Mouse (Mus musculus): ENCODE measurements around the gene Wfikkn2. TPM values are rescaled to one million over a fixed set of nuclear protein-coding genes. Genes with fewer than 3 reads are reported as not detected.
A peak's percentile ranks its signal among the peaks of the same experiment; 100 is the strongest.

Wfikkn2 gene
- total RNA-seq, 1 experiment from 2014 or later: 0.39 TPM

DNA sequence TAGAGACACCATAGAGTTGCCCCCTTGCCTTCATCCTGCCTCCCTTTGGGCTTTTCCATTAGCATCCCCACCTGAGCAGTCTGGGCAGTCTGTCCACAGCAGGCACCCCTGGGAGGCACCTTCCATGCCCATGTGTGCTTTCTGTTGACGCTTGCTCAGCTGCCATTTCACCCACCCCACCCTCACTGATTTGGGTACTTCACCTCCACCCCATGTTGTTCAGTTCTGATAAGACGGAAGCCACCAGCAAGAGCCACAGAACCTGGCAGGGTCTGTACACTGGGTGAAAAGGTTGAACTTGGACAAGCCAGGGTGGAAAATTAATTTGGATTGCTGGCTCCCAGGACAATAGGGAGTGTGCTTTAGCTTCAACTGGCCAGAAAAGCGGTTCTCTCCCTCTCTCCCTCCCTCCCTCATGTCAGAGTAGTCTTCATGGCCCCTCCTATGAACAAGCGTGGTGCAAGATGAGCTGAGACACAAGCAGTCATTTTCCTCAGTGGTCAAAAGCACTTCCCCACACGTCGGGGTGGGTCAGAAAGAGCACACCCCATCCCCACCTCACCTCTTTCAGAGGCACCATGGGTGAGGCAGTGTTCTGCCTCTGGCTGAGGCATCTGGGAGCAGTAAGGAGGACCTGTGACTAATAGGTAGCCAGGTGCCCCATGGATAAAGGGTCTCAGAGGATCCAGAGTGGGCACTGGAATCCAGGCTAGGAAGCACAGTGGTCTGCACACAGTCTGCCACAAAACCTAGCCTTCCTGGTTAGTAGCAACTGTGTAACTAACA, 16.0 kb upstream of the Wfikkn2 start:
- DNase-seq: no peak

- DNase-seq: no peak
These were observed 14.0 kb upstream of the Wfikkn2 start for GRCm38 (mm10) chr11:94259814-94260213.

DNA sequence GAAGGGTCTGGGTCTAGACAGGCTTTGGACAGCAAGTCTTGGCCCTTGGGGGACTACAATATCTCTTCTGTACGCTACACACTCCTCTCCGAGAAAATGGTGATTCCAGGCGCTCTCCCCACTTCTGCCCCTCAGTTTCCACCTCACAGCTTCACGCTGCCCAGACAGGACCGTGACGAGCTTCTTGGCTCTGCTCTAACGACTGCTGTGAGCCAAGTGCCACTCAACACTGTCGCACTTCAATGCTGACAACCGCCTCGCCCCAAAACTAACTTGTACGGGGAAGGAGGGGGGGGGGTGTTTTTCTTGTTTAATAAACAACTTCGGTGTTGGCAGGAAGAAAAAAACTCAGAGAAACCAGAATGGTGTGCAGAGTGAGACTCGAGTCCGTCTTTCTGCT, 12.2 kb upstream of the Wfikkn2 start:
- DNase-seq: no peak

GRCm38 (mm10) chr11:94255733-94256132, 9.9 kb upstream of the Wfikkn2 start:
- DNase-seq: no peak

DNA sequence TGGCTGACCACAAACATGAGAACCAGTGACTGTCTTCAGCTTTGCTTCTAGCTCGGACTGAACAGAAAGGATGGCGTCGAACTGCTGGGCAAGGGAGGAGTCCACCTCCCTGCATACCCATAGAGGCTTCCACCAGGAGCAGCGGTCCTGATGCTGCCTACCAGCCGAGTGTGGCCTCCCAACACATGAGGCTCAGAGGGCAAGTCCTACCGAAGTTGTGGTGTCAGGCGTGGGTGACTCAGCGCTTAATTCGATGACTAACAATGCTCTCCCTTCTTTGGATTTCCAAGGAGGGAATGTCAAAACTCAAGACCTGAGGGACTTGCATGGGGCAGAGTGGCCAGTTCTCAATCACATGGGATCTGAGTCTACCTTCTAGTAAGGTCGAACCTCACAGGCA, 7.9 kb upstream of the Wfikkn2 start:
- DNase-seq: no peak

- no peak for DNase-seq
These were observed 7.4 kb upstream of the Wfikkn2 start for GRCm38 (mm10) chr11:94253156-94253555.

GRCm38 (mm10) chr11:94246789-94247061, 920 bp upstream of the Wfikkn2 start:
- DNase-seq: no peak

- DNase-seq: no peak
These were observed 1.4 kb downstream of the Wfikkn2 start for GRCm38 (mm10) chr11:94244385-94244784.

DNA sequence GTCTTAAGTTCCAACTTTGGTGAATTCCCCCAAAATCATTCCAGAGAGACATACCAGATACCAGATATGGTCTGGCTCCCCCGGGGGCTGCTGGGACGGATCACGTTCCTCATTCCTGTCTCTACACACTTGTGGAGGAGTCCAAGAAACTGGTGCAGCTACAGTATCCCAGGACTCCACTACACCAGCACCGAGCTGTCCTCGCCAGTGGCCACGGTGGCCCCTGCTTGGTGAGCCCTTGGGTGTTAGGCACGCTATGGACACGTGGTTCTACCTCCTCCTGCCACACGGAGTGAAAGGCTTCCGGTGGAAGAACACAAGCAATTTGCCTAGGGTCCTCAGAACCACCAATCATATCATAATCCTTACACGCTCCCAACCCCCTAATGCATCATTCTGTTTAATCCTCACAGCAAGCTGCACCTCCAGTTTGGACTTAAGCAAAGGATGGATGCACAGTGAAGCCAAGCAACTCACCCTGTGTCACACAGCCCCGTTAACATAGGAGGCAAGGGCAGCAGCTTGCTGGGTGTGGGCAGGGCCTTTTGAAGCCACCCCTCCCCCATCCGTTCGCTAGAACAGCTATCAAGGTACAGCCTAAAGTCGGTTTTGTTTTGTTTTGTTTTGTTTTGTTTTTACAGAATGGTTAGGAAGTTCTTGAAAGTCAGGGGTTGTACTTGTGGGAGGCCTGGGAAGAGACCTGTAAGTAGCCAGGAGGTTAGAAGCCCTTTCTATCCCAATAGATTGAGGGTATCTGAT, 2.2 kb downstream of the Wfikkn2 start:
- no peak for DNase-seq

DNA sequence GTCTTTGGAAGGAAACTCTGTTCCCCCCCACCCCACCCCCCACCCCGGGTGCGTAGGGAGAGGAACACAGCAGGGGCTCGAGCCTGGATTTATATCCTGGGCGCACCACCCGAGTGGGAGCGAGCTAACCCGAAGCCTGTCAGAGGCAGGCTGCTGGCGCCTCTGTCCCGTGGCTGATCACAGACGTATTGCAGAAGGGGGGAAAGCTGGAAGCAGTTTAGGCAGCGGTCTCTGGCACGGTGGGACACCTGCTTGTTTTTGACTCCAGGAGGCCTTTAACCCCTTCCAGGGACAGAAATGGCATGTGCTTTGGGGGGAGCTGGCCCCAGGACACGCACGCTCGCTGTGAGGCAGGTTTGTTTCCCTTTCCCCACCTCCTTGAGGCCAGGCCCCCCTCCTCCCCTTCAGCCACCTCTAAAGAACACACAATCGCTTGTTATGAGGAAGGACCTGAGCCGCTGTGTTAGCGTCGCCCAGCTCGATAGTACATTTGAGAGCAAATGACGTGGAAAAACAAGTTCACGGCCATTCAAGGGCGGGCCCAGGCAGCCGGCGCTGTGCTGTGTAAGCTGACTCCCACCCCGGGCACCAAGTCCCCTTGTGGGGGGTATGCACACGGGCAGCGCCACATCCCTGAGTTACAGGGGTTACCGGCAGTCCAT, 2.9 kb downstream of the Wfikkn2 start:
- no peak for DNase-seq

- DNase-seq: no peak
These were observed 6.1 kb downstream of the Wfikkn2 start for GRCm38 (mm10) chr11:94239706-94240105.

GRCm38 (mm10) chr11:94238786-94239185, 7.0 kb downstream of the Wfikkn2 start:
- no peak for DNase-seq

- DNase-seq: peak; percentile 53
These were observed 9.7 kb downstream of the Wfikkn2 start for GRCm38 (mm10) chr11:94236074-94236473.

- no peak for DNase-seq
These were observed 10.9 kb downstream of the Wfikkn2 start for GRCm38 (mm10) chr11:94234857-94235256.

- DNase-seq: no peak
These were observed 11.4 kb downstream of the Wfikkn2 start for GRCm38 (mm10) chr11:94234380-94234779.

DNA sequence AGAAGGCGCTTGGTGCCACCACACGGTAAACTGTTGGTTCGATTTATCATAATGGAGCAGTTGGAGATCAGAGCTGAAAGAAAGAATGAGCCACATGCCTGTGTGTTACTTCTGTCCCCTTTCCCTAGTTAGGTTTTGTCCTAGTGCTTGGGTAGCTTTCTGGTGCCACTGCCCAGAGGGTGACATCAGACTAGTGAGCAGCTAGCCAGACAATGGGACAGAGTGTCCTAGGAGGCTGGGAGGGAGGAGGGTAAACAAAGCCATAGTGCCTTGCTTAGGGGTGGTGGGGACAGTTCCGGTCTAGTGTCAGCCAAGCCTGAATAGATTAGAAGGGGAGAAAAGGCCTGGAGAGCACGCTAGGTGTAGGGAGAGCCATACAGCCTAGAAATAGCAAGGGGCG, 12.4 kb downstream of the Wfikkn2 start:
- no peak for DNase-seq

GRCm38 (mm10) chr11:94231821-94232552, 13.8 kb downstream of the Wfikkn2 start:
- DNase-seq: no peak

- no peak for DNase-seq
These were observed 15.6 kb downstream of the Wfikkn2 start for GRCm38 (mm10) chr11:94230244-94230643.

GRCm38 (mm10) chr11:94229207-94229960, 16.4 kb downstream of the Wfikkn2 start:
- no peak for DNase-seq

DNA sequence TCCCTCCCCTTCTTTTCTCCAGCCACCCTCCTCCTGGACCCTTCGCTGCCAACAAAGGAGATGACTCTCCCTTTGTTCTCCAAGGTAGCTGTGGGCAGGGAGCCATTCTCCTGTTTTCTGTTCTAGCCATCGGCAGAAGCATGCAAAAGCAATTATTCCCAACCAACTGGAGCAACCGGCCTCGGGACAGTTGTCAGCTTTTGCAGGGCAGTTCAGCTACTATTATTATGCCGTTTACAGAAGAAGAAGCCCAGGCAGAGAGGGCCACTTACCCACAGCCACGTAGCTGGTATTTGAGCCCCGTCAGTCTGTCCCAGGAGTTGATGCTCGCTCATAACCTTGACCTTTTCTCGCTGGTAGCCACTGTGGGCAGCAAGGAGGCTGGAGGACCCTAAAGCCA, 17.4 kb downstream of the Wfikkn2 start:
- no peak for DNase-seq

GRCm38 (mm10) chr11:94225985-94226384, 19.8 kb downstream of the Wfikkn2 start:
- DNase-seq: no peak

GRCm38 (mm10) chr11:94223531-94223930, 22.3 kb downstream of the Wfikkn2 start:
- DNase-seq: no peak
